Mouse (Mus musculus): ENCODE measurements around the gene Lrrfip2. TPM values are rescaled to one million over a fixed set of nuclear protein-coding genes. Genes with fewer than 3 reads are reported as not detected.
A peak's percentile ranks its signal among the peaks of the same experiment; 100 is the strongest.

The Lrrfip2 gene
- polyA plus RNA-seq (2015; fragmentation: Nextera tagmentation; extraction: Ambion mirVana): 37.3 and 38.7 TPM in 2 replicates

- H3K36me3 ChIP-seq: no peaks in the 10 kb centered on the region
- no peaks in the 10 kb centered on the region for H3K27me3 ChIP-seq (replicated peaks)
- peaks cover 13% of the 10 kb centered on the region; the same call in 1 of the 2 replicates for H3K4me1 ChIP-seq
- H3K9ac ChIP-seq: peak within 1 kb of the TSS; percentile 70
- peak within 1 kb of the TSS; percentile 83 for H3K27ac ChIP-seq
- H3K9me3 ChIP-seq: no peaks in the 10 kb centered on the region
- WGBS: 27% methylated on average over 14 of the region's 14 CpGs
- H3K4me3 ChIP-seq (replicated peaks): peak within 1 kb of the TSS; percentile 95
- peak within 1 kb of the TSS; percentile 64 for H3K4me2 ChIP-seq
- ATAC-seq (ENCODE audit: insufficient read depth, low FRiP score, low read depth): no peak
These were observed at the start of gene Lrrfip2 for GRCm38 (mm10) chr9:111117126-111117642. Gene Lrrfip2 (plus strand): TSS chr9:111117592.

DNA sequence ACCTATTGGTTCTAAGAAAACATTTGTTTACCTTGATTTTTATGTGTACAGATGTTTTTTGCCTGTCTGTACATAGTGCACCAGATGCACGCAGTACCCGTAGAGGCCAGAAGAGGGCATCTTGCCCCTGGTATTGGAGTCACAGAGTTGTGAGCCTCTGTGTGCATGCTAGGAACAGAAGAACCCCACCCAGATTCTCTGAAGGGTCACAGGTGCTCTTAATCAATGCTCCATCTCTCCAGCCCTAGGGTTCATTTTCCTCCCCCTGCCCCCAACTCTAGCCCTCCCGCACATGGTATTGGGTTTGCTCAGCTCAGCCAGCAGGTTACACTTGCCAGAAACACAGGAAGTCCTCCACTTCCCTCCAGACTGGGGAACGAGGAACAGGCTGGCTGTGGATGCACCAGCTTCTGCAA is 46.8 kb upstream of the Lrrfip2 start:
- Histone ChIP-seq H3K9me3 (no peaks in the 10 kb centered on the region), H3K27ac (no peak overlapping the region), H3K4me2 (no peak overlapping the region), H3K9ac (no peak overlapping the region), H3K4me1 (no peaks in the 10 kb centered on the region), H3K4me3 (replicated peaks) (no peak overlapping the region), H3K27me3 (replicated peaks) (no peaks in the 10 kb centered on the region), H3K36me3 (no peaks in the 10 kb centered on the region)
- WGBS: 22% methylated on average over 4 of the region's 4 CpGs
- ATAC-seq (ENCODE audit: insufficient read depth, low FRiP score, low read depth): no peak

GRCm38 (mm10) chr9:111072175-111072574 is 45.2 kb upstream of the Lrrfip2 start:
- WGBS: 42% methylated on average over 7 of the region's 7 CpGs
- Histone ChIP-seq H3K4me2 (no peak overlapping the region), H3K4me1 (no peaks in the 10 kb centered on the region), H3K4me3 (replicated peaks) (no peak overlapping the region), H3K9ac (no peak overlapping the region), H3K9me3 (no peaks in the 10 kb centered on the region), H3K36me3 (no peaks in the 10 kb centered on the region), H3K27me3 (replicated peaks) (no peaks in the 10 kb centered on the region), H3K27ac (no peak overlapping the region)
- ATAC-seq (ENCODE audit: insufficient read depth, low FRiP score, low read depth): no peak

- no peaks in the 10 kb centered on the region for H3K9me3 ChIP-seq
- no peak overlapping the region for H3K4me2 ChIP-seq
- no peak for ATAC-seq (ENCODE audit: insufficient read depth, low FRiP score, low read depth)
- H3K4me1 ChIP-seq: no peaks in the 10 kb centered on the region
- no peak overlapping the region for H3K27ac ChIP-seq
- H3K36me3 ChIP-seq: no peaks in the 10 kb centered on the region
- no peaks in the 10 kb centered on the region for H3K27me3 ChIP-seq (replicated peaks)
- no peak overlapping the region for H3K4me3 ChIP-seq (replicated peaks)
- 69% methylated on average over 4 of the region's 4 CpGs for WGBS
- no peak overlapping the region for H3K9ac ChIP-seq
These were observed 44.4 kb upstream of the Lrrfip2 start for GRCm38 (mm10) chr9:111072971-111073370.

- Histone ChIP-seq H3K9me3 (no peaks in the 10 kb centered on the region), H3K36me3 (no peaks in the 10 kb centered on the region), H3K4me3 (replicated peaks) (no peak overlapping the region), H3K9ac (no peak overlapping the region), H3K27me3 (replicated peaks) (no peaks in the 10 kb centered on the region), H3K4me1 (no peaks in the 10 kb centered on the region), H3K4me2 (no peak overlapping the region), H3K27ac (no peak overlapping the region)
- ATAC-seq (ENCODE audit: insufficient read depth, low FRiP score, low read depth): no peak
- 66% methylated on average over 5 of the region's 5 CpGs for WGBS
These were observed 39.6 kb upstream of the Lrrfip2 start for GRCm38 (mm10) chr9:111077745-111078144.

DNA sequence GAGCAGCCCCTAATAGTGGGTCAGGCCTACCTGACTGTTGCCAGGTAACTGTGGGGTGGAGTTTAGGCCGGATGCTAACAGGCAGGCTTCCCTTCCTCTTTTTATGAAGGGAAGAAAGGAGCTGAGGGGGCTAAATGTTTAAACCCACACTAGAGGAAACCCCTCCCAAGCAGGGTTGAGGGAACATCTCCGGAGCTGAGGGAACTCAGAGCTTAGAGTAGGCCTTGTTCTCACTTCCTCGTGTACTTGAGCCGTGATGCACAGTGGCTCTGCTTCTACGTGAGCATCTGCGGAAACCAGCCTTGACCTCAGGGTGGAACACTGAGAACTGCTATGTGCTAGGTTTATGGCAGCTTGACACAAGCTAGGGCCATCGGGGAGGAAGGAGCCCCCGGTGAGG is 36.6 kb upstream of the Lrrfip2 start:
- no peak overlapping the region for H3K27ac ChIP-seq
- H3K4me3 ChIP-seq (replicated peaks): no peak overlapping the region
- H3K36me3 ChIP-seq: no peaks in the 10 kb centered on the region
- ATAC-seq (ENCODE audit: insufficient read depth, low FRiP score, low read depth): no peak
- H3K4me1 ChIP-seq: no peaks in the 10 kb centered on the region
- 93% methylated on average over 8 of the region's 8 CpGs for WGBS
- H3K27me3 ChIP-seq (replicated peaks): no peaks in the 10 kb centered on the region
- H3K9me3 ChIP-seq: no peaks in the 10 kb centered on the region
- H3K4me2 ChIP-seq: no peak overlapping the region
- H3K9ac ChIP-seq: no peak overlapping the region

- no peak for ATAC-seq (ENCODE audit: insufficient read depth, low FRiP score, low read depth)
- no peaks in the 10 kb centered on the region for H3K9me3 ChIP-seq
- no peaks in the 10 kb centered on the region for H3K4me1 ChIP-seq
- H3K9ac ChIP-seq: no peak overlapping the region
- no peaks in the 10 kb centered on the region for H3K27me3 ChIP-seq (replicated peaks)
- 77% methylated on average over 5 of the region's 5 CpGs for WGBS
- H3K4me2 ChIP-seq: no peak overlapping the region
- H3K4me3 ChIP-seq (replicated peaks): no peak overlapping the region
- H3K36me3 ChIP-seq: no peaks in the 10 kb centered on the region
- no peak overlapping the region for H3K27ac ChIP-seq
These were observed 35.6 kb upstream of the Lrrfip2 start for GRCm38 (mm10) chr9:111081765-111082164.

DNA sequence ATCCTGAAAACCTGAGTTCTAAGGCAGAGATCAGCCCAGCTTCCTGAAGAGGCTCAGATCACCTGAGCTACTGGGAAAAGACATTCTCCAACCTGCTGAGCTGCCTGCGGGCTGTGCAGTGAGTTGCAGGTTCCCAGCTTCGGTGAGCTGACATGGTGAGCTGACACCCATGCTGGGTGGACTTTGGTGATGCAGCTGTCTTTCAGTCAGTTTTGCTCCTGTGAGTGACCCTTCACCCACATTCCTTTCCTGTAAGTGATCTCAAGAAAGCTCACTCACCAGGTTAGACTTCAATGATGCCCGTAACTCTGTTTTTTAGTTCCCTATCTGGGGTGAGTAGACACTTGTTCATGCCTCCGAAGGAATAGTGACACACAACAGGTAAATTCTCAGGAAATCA is 32.1 kb upstream of the Lrrfip2 start:
- H3K9me3 ChIP-seq: no peaks in the 10 kb centered on the region
- H3K9ac ChIP-seq: no peak overlapping the region
- no peaks in the 10 kb centered on the region for H3K36me3 ChIP-seq
- no peaks in the 10 kb centered on the region for H3K27me3 ChIP-seq (replicated peaks)
- H3K27ac ChIP-seq: no peak overlapping the region
- 51% methylated on average over 4 of the region's 4 CpGs for WGBS
- H3K4me1 ChIP-seq: 0 out of 2 replicates have a peak, but pooled peaks cover 3% of the 10 kb centered on the region
- H3K4me2 ChIP-seq: no peak overlapping the region
- ATAC-seq (ENCODE audit: insufficient read depth, low FRiP score, low read depth): no peak
- no peak overlapping the region for H3K4me3 ChIP-seq (replicated peaks)

- Histone ChIP-seq H3K27me3 (replicated peaks) (no peaks in the 10 kb centered on the region), H3K4me3 (replicated peaks) (no peak overlapping the region), H3K27ac (no peak overlapping the region), H3K4me2 (no peak overlapping the region), H3K9ac (no peak overlapping the region), H3K36me3 (no peaks in the 10 kb centered on the region), H3K9me3 (no peaks in the 10 kb centered on the region), H3K4me1 (0 out of 2 replicates have a peak, but pooled peaks cover 3% of the 10 kb centered on the region)
- no peak for ATAC-seq (ENCODE audit: insufficient read depth, low FRiP score, low read depth)
- WGBS: 69% methylated on average over 6 of the region's 6 CpGs
These were observed 31.3 kb upstream of the Lrrfip2 start for GRCm38 (mm10) chr9:111086137-111086536.

DNA sequence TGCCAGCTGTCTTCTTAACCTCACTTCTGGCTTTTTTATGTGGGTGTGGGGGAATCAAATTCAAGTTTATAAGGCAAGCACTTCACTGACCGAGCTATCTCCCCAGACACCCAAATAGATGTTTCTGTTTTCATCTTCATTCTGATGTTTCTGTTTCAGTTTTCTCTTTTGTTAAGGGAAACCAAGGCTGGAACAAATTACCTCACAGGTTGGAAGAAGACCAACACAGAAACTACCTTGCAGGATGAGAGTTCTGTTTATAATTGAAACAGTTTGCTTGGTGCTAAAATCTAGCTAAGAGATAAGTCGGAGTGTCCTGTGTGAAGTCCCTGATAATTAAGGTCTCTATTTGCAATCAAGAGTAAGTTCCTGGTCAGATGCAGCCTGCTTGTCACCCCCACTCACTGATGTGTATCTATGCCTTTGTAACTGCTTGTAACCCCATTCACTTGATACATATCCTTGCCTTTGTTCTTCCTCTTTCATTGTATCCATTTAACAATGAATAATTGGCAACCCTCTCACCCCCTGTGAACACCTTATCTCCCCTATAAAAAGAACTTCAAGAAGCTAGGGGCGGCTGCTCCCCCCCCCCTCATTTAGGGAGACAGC is 30.3 kb upstream of the Lrrfip2 start:
- 28% methylated on average over 3 of the region's 3 CpGs for WGBS
- H3K9me3 ChIP-seq: no peaks in the 10 kb centered on the region
- H3K36me3 ChIP-seq: no peaks in the 10 kb centered on the region
- H3K9ac ChIP-seq: no peak overlapping the region
- no peaks in the 10 kb centered on the region for H3K27me3 ChIP-seq (replicated peaks)
- ATAC-seq (ENCODE audit: insufficient read depth, low FRiP score, low read depth): no peak
- H3K4me1 ChIP-seq: 0 out of 2 replicates have a peak, but pooled peaks cover 3% of the 10 kb centered on the region
- H3K27ac ChIP-seq: no peak overlapping the region
- no peak overlapping the region for H3K4me3 ChIP-seq (replicated peaks)
- no peak overlapping the region for H3K4me2 ChIP-seq

- Histone ChIP-seq H3K9ac (no peak overlapping the region), H3K27me3 (replicated peaks) (no peaks in the 10 kb centered on the region), H3K9me3 (no peaks in the 10 kb centered on the region), H3K4me3 (replicated peaks) (no peak overlapping the region), H3K4me1 (0 out of 2 replicates have a peak, but pooled peaks cover 3% of the 10 kb centered on the region), H3K27ac (no peak overlapping the region), H3K4me2 (no peak overlapping the region), H3K36me3 (no peaks in the 10 kb centered on the region)
- 10% methylated on average over 5 of the region's 5 CpGs for WGBS
- no peak for ATAC-seq (ENCODE audit: insufficient read depth, low FRiP score, low read depth)
These were observed 29.4 kb upstream of the Lrrfip2 start for GRCm38 (mm10) chr9:111087960-111088359.

DNA sequence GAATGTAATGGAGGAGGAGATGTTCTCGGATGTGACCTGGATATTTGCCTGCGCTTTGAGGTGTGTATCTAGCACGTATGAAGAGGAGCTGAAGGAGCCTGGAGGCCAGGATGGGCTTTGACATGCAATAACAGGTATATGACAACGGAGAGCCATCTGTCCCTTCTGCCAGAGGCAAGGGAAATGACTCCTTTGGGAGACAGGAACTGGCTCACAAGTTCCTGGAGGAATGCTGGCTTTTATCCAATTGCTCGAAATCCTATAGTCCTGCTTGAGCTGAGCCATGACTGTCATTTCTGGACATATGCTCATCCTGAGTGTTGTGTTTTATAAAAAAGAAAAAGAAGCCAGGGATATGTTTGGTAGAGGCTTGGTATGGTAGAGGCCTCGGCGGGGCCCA is 28.5 kb upstream of the Lrrfip2 start:
- ATAC-seq (ENCODE audit: insufficient read depth, low FRiP score, low read depth): no peak
- WGBS: 36% methylated on average over 7 of the region's 7 CpGs
- H3K4me2 ChIP-seq: no peak overlapping the region
- no peaks in the 10 kb centered on the region for H3K9me3 ChIP-seq
- no peaks in the 10 kb centered on the region for H3K36me3 ChIP-seq
- H3K9ac ChIP-seq: no peak overlapping the region
- 0 out of 2 replicates have a peak, but pooled peaks cover 3% of the 10 kb centered on the region for H3K4me1 ChIP-seq
- no peak overlapping the region for H3K27ac ChIP-seq
- no peak overlapping the region for H3K4me3 ChIP-seq (replicated peaks)
- no peaks in the 10 kb centered on the region for H3K27me3 ChIP-seq (replicated peaks)
